Mouse (Mus musculus): ENCODE data around the gene Slc22a1. TPM values are rescaled to one million over a fixed set of nuclear protein-coding genes. Genes with fewer than 3 reads are reported as not detected.
A peak's percentile ranks its signal among the peaks of the same experiment; 100 is the strongest.

The Slc22a1 gene
- 0.48 and 1.6 TPM in 2 replicates for polyA plus RNA-seq (2012; rRNA removed)

- no peak for DNase-seq (ENCODE audit: extremely low spot score in 1 of 2, low spot score in 1 of 2)
These were observed at the start of gene Slc22a1 for GRCm38 (mm10) chr17:12675646-12676045. Gene Slc22a1, minus strand, starts transcription at chr17:12675829.

- DNase-seq (ENCODE audit: extremely low spot score in 1 of 2, low spot score in 1 of 2), result peak in 1 of 2 experiments; percentile 32
These were observed 49.4 kb upstream of the Slc22a1 start for GRCm38 (mm10) chr17:12724767-12725744.

GRCm38 (mm10) chr17:12723986-12724766, 48.5 kb upstream of the Slc22a1 start:
- no peak for DNase-seq (ENCODE audit: extremely low spot score in 1 of 2, low spot score in 1 of 2)

DNA sequence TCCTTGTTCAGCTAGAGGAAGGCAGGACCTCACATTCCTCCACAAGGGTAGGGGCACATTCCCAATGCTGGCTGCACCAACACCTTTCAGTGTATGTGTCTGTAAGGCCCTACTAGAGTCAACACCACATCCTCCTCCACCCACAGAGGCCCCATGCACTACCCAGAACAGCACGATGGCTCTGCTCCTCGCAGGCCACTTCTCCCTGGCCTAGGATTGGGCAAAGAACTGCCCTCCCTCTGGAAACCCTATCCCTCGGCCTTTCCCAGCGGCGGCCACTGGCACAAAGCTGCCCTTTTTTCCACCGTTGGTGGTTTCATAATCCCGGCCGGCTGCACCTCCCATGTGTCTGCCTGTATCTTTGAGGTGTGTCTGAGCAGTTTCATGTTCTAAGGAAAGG, 47.0 kb upstream of the Slc22a1 start:
- no peak for DNase-seq (ENCODE audit: extremely low spot score in 1 of 2, low spot score in 1 of 2)

GRCm38 (mm10) chr17:12721118-12721886, 45.7 kb upstream of the Slc22a1 start:
- DNase-seq (ENCODE audit: extremely low spot score in 1 of 2, low spot score in 1 of 2), result no peak

DNA sequence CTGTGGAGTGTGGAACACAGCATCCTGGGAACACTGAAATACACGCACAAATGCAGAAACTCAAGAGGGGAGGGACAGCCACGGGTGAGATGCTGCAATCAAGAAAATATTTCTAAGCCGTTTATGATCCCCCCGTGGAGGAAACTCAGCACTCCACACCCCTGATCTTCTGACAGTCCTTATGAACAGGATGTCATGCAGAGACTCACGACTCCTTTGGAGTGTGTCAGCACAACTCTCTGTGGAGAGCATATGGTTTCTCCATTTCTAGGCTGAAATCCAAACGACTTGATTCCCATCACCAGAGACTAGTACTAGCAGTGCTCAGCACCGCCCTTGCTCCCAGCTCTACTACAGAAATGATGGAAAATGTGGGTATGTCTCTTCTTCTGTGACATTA, 42.6 kb upstream of the Slc22a1 start:
- peak in 1 of 2 experiments; percentile 40 for DNase-seq (ENCODE audit: extremely low spot score in 1 of 2, low spot score in 1 of 2)

DNA sequence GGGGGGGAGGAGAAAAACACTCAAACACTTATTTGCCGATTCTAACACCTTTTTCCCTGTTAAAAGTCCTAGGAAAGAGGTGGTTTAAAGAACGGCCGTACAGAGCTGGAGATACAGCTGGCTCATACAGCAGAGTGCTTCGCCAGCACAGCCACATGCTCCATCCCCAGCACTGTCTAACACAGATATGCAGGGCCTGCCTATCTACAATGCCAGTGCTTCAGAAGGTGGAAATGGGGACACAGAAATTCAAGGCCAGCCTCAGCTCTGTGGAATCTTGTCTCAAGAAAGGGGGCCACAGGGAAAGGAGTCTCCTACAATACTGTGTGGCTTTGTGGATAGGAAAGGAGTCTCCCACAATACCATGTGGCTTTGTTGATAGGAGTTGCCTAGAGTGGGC, 41.8 kb upstream of the Slc22a1 start:
- no peak for DNase-seq (ENCODE audit: extremely low spot score in 1 of 2, low spot score in 1 of 2)

GRCm38 (mm10) chr17:12715032-12715431, 39.4 kb upstream of the Slc22a1 start:
- no peak for DNase-seq (ENCODE audit: extremely low spot score in 1 of 2, low spot score in 1 of 2)

DNA sequence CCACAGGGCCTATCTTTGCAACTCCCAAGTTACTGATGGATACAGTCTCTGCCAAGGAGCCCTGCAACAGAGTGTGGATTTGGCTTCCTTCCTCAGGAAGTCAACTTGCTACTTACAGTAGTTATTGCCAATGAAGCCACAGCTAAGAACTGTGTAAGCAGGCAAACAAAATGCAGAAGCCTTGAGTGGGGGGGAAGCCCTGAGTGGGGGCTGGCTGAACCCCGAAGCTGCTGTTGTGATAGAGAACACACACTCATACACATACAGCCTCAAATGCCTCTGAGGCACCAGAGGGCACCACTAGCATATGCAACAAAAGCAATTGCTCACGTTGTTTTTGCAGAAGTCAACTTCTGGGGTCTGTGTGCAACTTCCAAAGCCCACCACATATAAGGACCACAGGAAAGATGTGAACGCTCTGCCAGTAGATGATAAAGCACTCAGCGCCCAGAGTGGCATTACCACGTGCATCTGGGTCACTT, 38.5 kb upstream of the Slc22a1 start:
- no peak for DNase-seq (ENCODE audit: extremely low spot score in 1 of 2, low spot score in 1 of 2)

DNA sequence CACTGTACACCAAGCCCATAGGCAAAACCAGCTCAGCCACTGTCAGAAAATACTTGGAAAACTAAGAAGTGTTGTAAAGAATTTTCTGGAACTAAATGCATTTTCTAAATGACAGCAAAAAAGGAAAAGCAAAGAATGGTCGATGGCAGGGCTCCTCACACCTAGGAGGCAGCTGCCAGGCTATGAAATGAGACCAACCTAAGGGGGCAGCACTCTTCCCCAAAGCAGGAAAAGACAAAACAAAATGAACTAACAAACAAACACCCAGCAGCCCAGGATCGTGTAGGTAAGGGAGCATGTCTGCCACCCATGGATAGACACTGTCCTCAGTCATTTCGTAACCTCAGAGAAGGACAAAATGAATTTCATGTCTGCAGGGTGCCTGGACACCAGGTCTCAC, 37.4 kb upstream of the Slc22a1 start:
- no peak for DNase-seq (ENCODE audit: extremely low spot score in 1 of 2, low spot score in 1 of 2)

DNA sequence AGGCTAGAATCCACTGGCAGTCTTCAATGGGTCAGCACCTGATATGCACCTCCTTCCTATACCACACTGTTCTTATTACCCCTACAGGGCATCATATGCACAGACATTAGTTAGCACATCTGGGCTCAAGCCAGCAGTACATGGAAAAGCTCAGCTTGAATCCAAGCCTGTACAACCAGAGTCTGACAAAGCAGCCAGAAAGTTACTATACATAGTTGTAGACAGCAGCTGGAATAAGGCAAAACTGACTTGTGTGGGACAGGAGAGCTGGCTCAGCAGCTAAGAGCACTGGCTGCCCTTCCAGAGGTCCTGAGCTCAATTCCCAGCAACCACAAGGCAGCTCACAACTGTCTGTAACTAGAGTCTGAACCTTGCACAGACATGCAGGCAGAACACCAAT, 36.6 kb upstream of the Slc22a1 start:
- DNase-seq (ENCODE audit: extremely low spot score in 1 of 2, low spot score in 1 of 2), result no peak

DNA sequence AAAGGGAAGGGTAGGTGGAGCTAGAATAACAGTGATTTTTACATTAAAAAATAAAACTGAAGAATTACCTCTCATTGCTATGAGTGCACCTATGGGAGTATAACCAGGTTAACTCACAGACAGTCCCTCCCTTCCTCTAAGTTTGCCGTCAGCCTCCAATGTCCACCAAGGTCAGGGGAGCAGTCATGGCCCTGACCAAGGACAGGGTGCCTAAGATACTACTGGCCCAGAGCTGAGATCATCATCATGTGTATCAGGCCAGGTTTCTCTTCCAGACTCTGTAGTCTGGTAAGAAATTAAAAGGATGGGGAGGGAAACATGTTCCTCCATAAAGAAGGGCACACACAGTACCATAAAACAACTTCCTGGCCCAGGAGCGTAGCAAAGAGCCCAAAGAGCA, 35.3 kb upstream of the Slc22a1 start:
- DNase-seq (ENCODE audit: extremely low spot score in 1 of 2, low spot score in 1 of 2), result no peak

DNA sequence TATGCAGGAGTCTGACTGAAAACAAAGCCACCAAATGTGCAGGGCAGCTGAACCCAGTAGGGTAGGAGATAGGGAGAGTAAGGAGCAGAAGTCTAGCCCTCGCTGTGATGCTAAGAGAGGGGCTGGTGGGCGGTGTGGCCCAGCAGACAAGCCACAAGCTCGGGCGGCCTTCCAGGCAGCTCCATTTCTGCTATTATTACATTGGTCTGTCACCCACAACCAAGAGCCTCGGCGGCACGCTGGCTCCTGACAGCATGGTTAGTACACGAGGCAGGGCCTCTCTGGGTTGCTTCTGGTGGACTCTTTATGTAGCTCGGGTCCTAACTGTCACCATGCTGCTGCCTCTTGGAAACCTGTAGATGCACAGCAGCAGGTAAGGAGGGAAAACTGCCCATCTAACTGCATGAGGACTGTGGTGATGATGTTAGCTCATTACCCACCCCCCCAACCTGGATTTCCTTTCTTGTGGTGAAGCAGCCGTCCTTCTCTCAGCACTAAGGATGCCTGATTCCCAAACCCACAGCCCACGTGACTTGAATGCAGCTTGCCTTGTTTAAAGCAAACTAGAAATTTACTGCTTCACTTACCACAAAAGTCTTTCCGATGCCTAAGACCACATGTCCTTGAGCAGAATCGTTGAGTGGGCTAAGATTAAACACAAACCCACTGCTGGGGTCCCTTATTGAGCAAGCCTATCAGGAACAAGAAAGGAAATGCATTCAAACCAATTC, 34.6 kb upstream of the Slc22a1 start:
- peak; percentile 41 to 54 for DNase-seq (ENCODE audit: extremely low spot score in 1 of 2, low spot score in 1 of 2)

DNA sequence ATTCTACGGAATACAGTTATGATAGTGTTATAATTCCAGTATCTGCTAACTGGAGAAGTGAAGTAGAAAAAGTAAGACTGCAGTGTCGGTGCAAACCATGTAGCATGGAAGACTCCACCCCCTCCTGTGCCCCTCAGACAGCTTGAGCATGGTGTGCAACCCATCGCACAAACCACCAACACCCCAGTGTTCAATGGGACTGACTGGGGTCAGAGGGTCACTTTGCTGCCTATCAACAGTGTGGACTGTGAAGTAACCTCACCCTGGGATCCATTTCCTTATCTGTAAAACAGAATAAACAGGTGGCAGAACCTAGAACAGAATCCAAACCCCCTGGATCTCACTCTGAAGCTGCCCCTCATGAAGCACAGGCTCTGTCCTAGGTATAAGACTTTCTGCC, 32.8 kb upstream of the Slc22a1 start:
- no peak for DNase-seq (ENCODE audit: extremely low spot score in 1 of 2, low spot score in 1 of 2)

DNA sequence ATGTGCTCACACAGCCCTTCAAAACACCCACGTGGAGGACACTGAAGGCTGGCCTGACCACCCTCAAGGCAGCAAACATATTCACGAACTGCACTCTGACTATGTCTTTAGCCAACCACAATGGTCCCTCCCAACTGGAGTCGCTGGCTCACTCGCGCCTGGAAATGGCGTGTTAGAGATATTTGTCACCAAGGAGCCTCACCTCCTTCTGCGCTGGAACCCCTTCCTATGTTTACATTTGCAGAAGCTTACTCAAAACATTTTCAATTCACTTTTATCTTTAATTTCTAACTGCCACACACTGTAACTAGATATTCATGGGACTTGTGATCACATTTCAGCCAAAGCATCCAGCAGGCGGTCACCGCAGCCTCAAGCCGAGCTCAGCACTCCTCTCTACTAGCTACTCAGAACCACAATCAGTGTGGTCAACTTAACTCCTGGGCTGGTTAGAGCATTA, 31.0 kb upstream of the Slc22a1 start:
- no peak for DNase-seq (ENCODE audit: extremely low spot score in 1 of 2, low spot score in 1 of 2)

DNA sequence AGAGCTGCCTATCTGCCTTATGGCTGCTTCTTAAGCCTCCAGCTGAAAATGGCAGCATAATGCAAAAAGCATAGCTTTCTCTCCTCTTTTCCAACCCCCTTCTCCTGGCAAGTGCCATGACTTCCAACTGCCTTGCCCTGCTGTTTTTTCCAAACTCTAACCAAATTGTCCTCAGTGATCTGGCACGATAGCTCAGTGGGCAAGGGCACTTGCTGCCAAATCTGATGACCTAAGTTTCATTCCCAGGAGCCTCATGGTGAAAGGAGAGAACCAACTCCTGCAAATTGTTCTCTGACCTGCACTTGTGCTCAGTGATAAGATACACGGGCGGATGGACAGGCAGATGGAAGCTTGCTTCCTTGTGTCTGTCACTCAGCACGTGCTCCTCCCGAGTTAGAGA, 27.3 kb upstream of the Slc22a1 start:
- no peak for DNase-seq (ENCODE audit: extremely low spot score in 1 of 2, low spot score in 1 of 2)

GRCm38 (mm10) chr17:12700373-12700772, 24.7 kb upstream of the Slc22a1 start:
- no peak for DNase-seq (ENCODE audit: extremely low spot score in 1 of 2, low spot score in 1 of 2)

- DNase-seq (ENCODE audit: extremely low spot score in 1 of 2, low spot score in 1 of 2), result no peak
These were observed 16.3 kb upstream of the Slc22a1 start for GRCm38 (mm10) chr17:12691899-12692298.

DNA sequence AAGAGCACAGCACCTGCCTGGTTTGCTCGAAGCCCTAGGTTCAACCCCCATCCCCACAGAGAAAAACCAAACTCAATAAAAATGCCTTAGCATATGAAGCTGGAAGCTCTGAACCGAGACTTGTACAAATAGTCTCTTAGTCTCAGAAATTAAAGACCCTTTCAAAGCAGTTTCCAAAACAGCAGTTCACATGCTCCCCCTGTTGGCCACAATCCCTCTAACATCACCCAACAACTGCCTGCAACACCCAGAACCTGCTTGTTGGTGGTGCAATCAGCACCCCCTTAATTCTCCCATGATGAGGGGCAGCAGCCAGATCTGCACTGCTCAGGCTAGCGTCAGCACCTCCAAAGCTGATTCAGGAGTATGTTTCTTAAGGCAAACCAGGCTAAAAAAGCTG, 13.9 kb upstream of the Slc22a1 start:
- peak in 1 of 2 experiments; percentile 45 for DNase-seq (ENCODE audit: extremely low spot score in 1 of 2, low spot score in 1 of 2)
